Mouse (Mus musculus): ENCODE results near the gene Cluh. TPM values are rescaled to one million over a fixed set of nuclear protein-coding genes. Genes with fewer than 3 reads are reported as not detected.

The Cluh gene
- polyA plus RNA-seq, 1 experiment, result 37.1 TPM

- Histone ChIP-seq H3K27me3 (ENCODE audit: control insufficient read depth, insufficient read depth, low read length) (no peaks in the 10 kb centered on the region), H3K27ac (ENCODE audit: control insufficient read depth, insufficient read depth, low read depth, low read length) (no peak overlapping the region), H3K36me3 (ENCODE audit: control insufficient read depth, insufficient read depth, low read length) (peaks cover 6% of the 10 kb centered on the region), H3K4me3 (ENCODE audit: control insufficient read depth, low read depth, low read length) (no peak overlapping the region), H3K4me1 (ENCODE audit: control insufficient read depth, insufficient read depth, low read length) (no peaks in the 10 kb centered on the region)
- no peak for TF ChIP-seq CTCF (IDR thresholded peaks at IDR 0.05; ENCODE audit: control insufficient read depth, insufficient read depth, insufficient replicate concordance, low read depth, low read length)
Measured at GRCm38 (mm10) chr11:74666776-74667581, 17.7 kb downstream of the Cluh start.

- Histone ChIP-seq H3K36me3 (ENCODE audit: control insufficient read depth, insufficient read depth, low read length) (peaks cover 6% of the 10 kb centered on the region), H3K27ac (ENCODE audit: control insufficient read depth, insufficient read depth, low read depth, low read length) (no peak overlapping the region), H3K4me3 (ENCODE audit: control insufficient read depth, low read depth, low read length) (no peak overlapping the region), H3K4me1 (ENCODE audit: control insufficient read depth, insufficient read depth, low read length) (no peaks in the 10 kb centered on the region), H3K27me3 (ENCODE audit: control insufficient read depth, insufficient read depth, low read length) (no peaks in the 10 kb centered on the region)
- TF ChIP-seq CTCF (IDR thresholded peaks at IDR 0.05; ENCODE audit: control insufficient read depth, insufficient read depth, insufficient replicate concordance, low read depth, low read length) (no peak), POLR2A (IDR thresholded peaks at IDR 0.05; ENCODE audit: control insufficient read depth, low read depth, low read length) (no peak)
Measured at GRCm38 (mm10) chr11:74667582-74668010, 18.3 kb downstream of the Cluh start.

- TF ChIP-seq CTCF (IDR thresholded peaks at IDR 0.05; ENCODE audit: control insufficient read depth, insufficient read depth, insufficient replicate concordance, low read depth, low read length) (no peak), POLR2A (IDR thresholded peaks at IDR 0.05; ENCODE audit: control insufficient read depth, low read depth, low read length) (no peak)
- Histone ChIP-seq H3K4me1 (ENCODE audit: control insufficient read depth, insufficient read depth, low read length) (no peaks in the 10 kb centered on the region), H3K27ac (ENCODE audit: control insufficient read depth, insufficient read depth, low read depth, low read length) (no peak overlapping the region), H3K36me3 (ENCODE audit: control insufficient read depth, insufficient read depth, low read length) (peaks cover 6% of the 10 kb centered on the region), H3K27me3 (ENCODE audit: control insufficient read depth, insufficient read depth, low read length) (no peaks in the 10 kb centered on the region), H3K4me3 (ENCODE audit: control insufficient read depth, low read depth, low read length) (no peak overlapping the region)
Measured at GRCm38 (mm10) chr11:74668466-74668865, 19.2 kb downstream of the Cluh start.

GRCm38 (mm10) chr11:74668971-74669370 lies 19.7 kb downstream of the Cluh start:
- Histone ChIP-seq H3K36me3 (ENCODE audit: control insufficient read depth, insufficient read depth, low read length) (peaks cover 2% of the 10 kb centered on the region), H3K27ac (ENCODE audit: control insufficient read depth, insufficient read depth, low read depth, low read length) (no peak overlapping the region), H3K4me3 (ENCODE audit: control insufficient read depth, low read depth, low read length) (no peak overlapping the region), H3K27me3 (ENCODE audit: control insufficient read depth, insufficient read depth, low read length) (no peaks in the 10 kb centered on the region), H3K4me1 (ENCODE audit: control insufficient read depth, insufficient read depth, low read length) (no peaks in the 10 kb centered on the region)
- TF ChIP-seq CTCF (IDR thresholded peaks at IDR 0.05; ENCODE audit: control insufficient read depth, insufficient read depth, insufficient replicate concordance, low read depth, low read length) (no peak), POLR2A (IDR thresholded peaks at IDR 0.05; ENCODE audit: control insufficient read depth, low read depth, low read length) (no peak)

- TF ChIP-seq CTCF (IDR thresholded peaks at IDR 0.05; ENCODE audit: control insufficient read depth, insufficient read depth, insufficient replicate concordance, low read depth, low read length), result no peak
- no peak for TF ChIP-seq POLR2A (IDR thresholded peaks at IDR 0.05; ENCODE audit: control insufficient read depth, low read depth, low read length)
- no peak overlapping the region for H3K4me3 ChIP-seq (ENCODE audit: control insufficient read depth, low read depth, low read length)
- H3K27ac ChIP-seq (ENCODE audit: control insufficient read depth, insufficient read depth, low read depth, low read length), result no peak overlapping the region
- H3K27me3 ChIP-seq (ENCODE audit: control insufficient read depth, insufficient read depth, low read length), result no peaks in the 10 kb centered on the region
- H3K4me1 ChIP-seq (ENCODE audit: control insufficient read depth, insufficient read depth, low read length), result no peaks in the 10 kb centered on the region
- H3K36me3 ChIP-seq (ENCODE audit: control insufficient read depth, insufficient read depth, low read length), result peaks cover under 1% of the 10 kb centered on the region
Measured at GRCm38 (mm10) chr11:74670151-74670550, 20.9 kb downstream of the Cluh start.

- H3K4me3 ChIP-seq (ENCODE audit: control insufficient read depth, low read depth, low read length), result no peak overlapping the region
- H3K27me3 ChIP-seq (ENCODE audit: control insufficient read depth, insufficient read depth, low read length), result no peaks in the 10 kb centered on the region
- no peak overlapping the region for H3K27ac ChIP-seq (ENCODE audit: control insufficient read depth, insufficient read depth, low read depth, low read length)
- TF ChIP-seq CTCF (IDR thresholded peaks at IDR 0.05; ENCODE audit: control insufficient read depth, insufficient read depth, insufficient replicate concordance, low read depth, low read length) (no peak), POLR2A (IDR thresholded peaks at IDR 0.05; ENCODE audit: control insufficient read depth, low read depth, low read length) (no peak)
- no peaks in the 10 kb centered on the region for H3K4me1 ChIP-seq (ENCODE audit: control insufficient read depth, insufficient read depth, low read length)
- H3K36me3 ChIP-seq (ENCODE audit: control insufficient read depth, insufficient read depth, low read length), result no peaks in the 10 kb centered on the region; the same call in none of the 2 replicates
Measured at GRCm38 (mm10) chr11:74671013-74671412, 21.7 kb downstream of the Cluh start.

- Histone ChIP-seq H3K36me3 (ENCODE audit: control insufficient read depth, insufficient read depth, low read length) (no peaks in the 10 kb centered on the region; the same call in 1 of the 2 replicates), H3K27me3 (ENCODE audit: control insufficient read depth, insufficient read depth, low read length) (no peaks in the 10 kb centered on the region), H3K27ac (ENCODE audit: control insufficient read depth, insufficient read depth, low read depth, low read length) (no peak overlapping the region), H3K4me1 (ENCODE audit: control insufficient read depth, insufficient read depth, low read length) (no peaks in the 10 kb centered on the region), H3K4me3 (ENCODE audit: control insufficient read depth, low read depth, low read length) (no peak overlapping the region)
- TF ChIP-seq CTCF (IDR thresholded peaks at IDR 0.05; ENCODE audit: control insufficient read depth, insufficient read depth, insufficient replicate concordance, low read depth, low read length), result no peak
- no peak for TF ChIP-seq POLR2A (IDR thresholded peaks at IDR 0.05; ENCODE audit: control insufficient read depth, low read depth, low read length)
Measured at GRCm38 (mm10) chr11:74671839-74672238, 22.5 kb downstream of the Cluh start.
